Mouse (Mus musculus) midbrain, embryonic 11.5 days (tissue): ENCODE data around the gene Sept14. TPM values are rescaled to one million over a fixed set of nuclear protein-coding genes. Genes with fewer than 3 reads are reported as not detected.

Experiments used
- ATAC-seq: fragments of 200-750 bp; cut with Nextera tagmentation; 2 replicates; pipeline ENCODE4 v1.8.0; 2017; ENCODE audit warnings: moderate TSS enrichment, moderate library complexity; ENCODE audit not compliant: low FRiP score
- DNase-seq: peaks from one replicate; pipeline ENCODE4 v3.0.0; 2015; ENCODE audit warnings: low spot score; ENCODE audit errors: missing footprints
- H3K27ac ChIP-seq: fragments of 300-500 bp; sonication (generic); 2 replicates; pipeline ENCODE4 v1.5.1; 2014; ENCODE audit warnings: low read depth, low read length
- H3K27me3 ChIP-seq: fragments of 300-500 bp; sonication (generic); 2 replicates; pipeline ENCODE4 v1.6.1; 2014; ENCODE audit warnings: mild to moderate bottlenecking, low read length, moderate library complexity, mixed read lengths; ENCODE audit not compliant: control insufficient read depth, insufficient read depth
- H3K36me3 ChIP-seq: fragments of 300-500 bp; sonication (generic); 2 replicates; pipeline ENCODE4 v1.6.1; 2014; ENCODE audit warnings: mild to moderate bottlenecking, low read length, moderate library complexity, mixed read lengths; ENCODE audit not compliant: control insufficient read depth, insufficient read depth
- H3K4me1 ChIP-seq: fragments of 300-500 bp; sonication (generic); 2 replicates; pipeline ENCODE4 v1.6.1; 2014; ENCODE audit warnings: low read length; ENCODE audit not compliant: control insufficient read depth, insufficient read depth
- H3K4me2 ChIP-seq: fragments of 300-500 bp; sonication (generic); 2 replicates; pipeline ENCODE4 v1.6.1; 2014; ENCODE audit warnings: mild to moderate bottlenecking, moderate library complexity
- H3K4me3 ChIP-seq: fragments of 300-500 bp; sonication (generic); 2 replicates; pipeline ENCODE4 v1.5.1; 2014; ENCODE audit warnings: low read depth, low read length
- H3K9ac ChIP-seq: fragments of 300-500 bp; sonication (generic); 2 replicates; pipeline ENCODE4 v1.6.1; 2014; ENCODE audit warnings: low read length
- H3K9me3 ChIP-seq: fragments of 300-500 bp; sonication (generic); 2 replicates; pipeline ENCODE4 v1.6.1; 2016; ENCODE audit warnings: low read length; ENCODE audit not compliant: control insufficient read depth
- WGBS: fragments of 180-500 bp; shearing (Covaris S2); extraction: QIAGEN DNeasy Blood & Tissue Kit; methylation state at CpG from one replicate; pipeline ENCODE4 v1.1.7; 2014; 5-methylcytosine and 5-hydroxymethylcytosine counted together
- polyA plus RNA-seq: library from polyadenylated mRNA; unstranded; fragments of >200 nt; fragmentation: Nextera tagmentation; extraction: Ambion mirVana; gene quantifications from 2 replicates; pipeline ENCODE4 v1.2.1, GENCODE M21; 2014

The Sept14 gene
- polyA plus RNA-seq, 1 experiment from 2014 or later: not detected

- Histone ChIP-seq H3K4me1 (no peaks in the 10 kb centered on the region), H3K27me3 (no peaks in the 10 kb centered on the region), H3K27ac (no peak overlapping the region), H3K9me3 (no peaks in the 10 kb centered on the region), H3K4me3 (no peak overlapping the region), H3K4me2 (no peak overlapping the region), H3K9ac (no peak overlapping the region), H3K36me3 (peaks cover 23% of the 10 kb centered on the region)
- no peak for ATAC-seq
- no peak for DNase-seq
- WGBS: 93% methylated on average over 15 of the region's 15 CpGs
Measured at GRCm38 (mm10) chr5:129657931-129658330, 50.4 kb downstream of the Sept14 start.

DNA sequence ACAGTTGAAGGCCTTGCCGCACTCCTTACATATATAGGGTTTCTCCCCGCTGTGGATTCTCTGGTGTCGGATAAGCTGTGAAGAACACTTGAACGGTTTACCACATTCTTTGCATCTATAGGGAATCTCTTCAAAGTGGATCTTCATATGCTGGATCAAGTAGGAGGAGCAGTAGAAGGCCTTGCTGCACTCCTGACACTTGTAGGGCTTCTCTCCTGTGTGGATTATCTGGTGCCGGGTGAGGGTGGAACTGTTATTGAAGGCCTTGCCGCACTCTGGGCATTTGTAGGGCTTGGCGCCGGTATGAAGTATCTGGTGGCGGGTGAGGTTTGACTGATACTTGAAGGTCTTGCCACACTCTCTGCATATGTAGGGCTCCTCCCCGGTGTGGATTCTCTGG, 51.3 kb downstream of the Sept14 start:
- H3K4me1 ChIP-seq: no peaks in the 10 kb centered on the region
- 98% methylated on average over 10 of the region's 10 CpGs for WGBS
- no peak overlapping the region for H3K4me3 ChIP-seq
- DNase-seq (no peak), ATAC-seq (no peak)
- no peak overlapping the region for H3K27ac ChIP-seq
- H3K4me2 ChIP-seq: no peak overlapping the region
- H3K9me3 ChIP-seq: no peaks in the 10 kb centered on the region
- no peak overlapping the region for H3K9ac ChIP-seq
- H3K36me3 ChIP-seq: peaks cover 23% of the 10 kb centered on the region
- no peaks in the 10 kb centered on the region for H3K27me3 ChIP-seq

DNA sequence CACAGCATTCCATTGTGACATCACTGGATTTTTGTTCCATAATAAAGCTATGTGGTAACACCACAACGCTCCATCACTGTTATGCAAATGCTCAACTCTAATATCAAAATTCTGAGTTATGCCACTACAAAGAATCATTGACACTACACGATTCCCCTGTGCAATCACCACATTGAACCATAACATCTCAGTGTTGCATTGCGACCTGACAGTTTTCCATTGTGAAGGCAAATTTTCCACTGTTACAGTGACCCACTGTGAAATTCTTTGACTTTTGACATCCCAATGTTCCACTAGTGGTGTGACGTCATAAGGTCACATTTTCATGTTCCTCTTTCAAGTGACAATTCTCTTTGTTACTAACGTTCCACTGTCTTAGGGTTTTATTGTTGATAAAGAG, 57.5 kb downstream of the Sept14 start:
- Histone ChIP-seq H3K9me3 (no peaks in the 10 kb centered on the region), H3K27me3 (no peaks in the 10 kb centered on the region), H3K27ac (no peak overlapping the region), H3K4me2 (no peak overlapping the region), H3K4me3 (no peak overlapping the region), H3K36me3 (no peaks in the 10 kb centered on the region), H3K4me1 (no peaks in the 10 kb centered on the region), H3K9ac (no peak overlapping the region)
- no peak for ATAC-seq
- no peak for DNase-seq
- WGBS: 94% methylated on average over 5 of the region's 5 CpGs

Other genes with a start within 250 kb of the Sept14 start
- gene Sfswap, start 207.3 kb downstream of the Sept14 start, polyA plus RNA-seq: 41.9 and 43.1 TPM in 2 replicates
- 3.6 and 4.6 TPM in 2 replicates for gene Mmp17, start 124.3 kb downstream of the Sept14 start, polyA plus RNA-seq
- gene Zfp11, start 38.4 kb downstream of the Sept14 start, polyA plus RNA-seq: 6.1 and 8.2 TPM in 2 replicates
- 180 and 189 TPM in 2 replicates for gene Mrps17, start 7.0 kb upstream of the Sept14 start, polyA plus RNA-seq
- 83.6 and 89.0 TPM in 2 replicates for gene Nipsnap2, start 16.6 kb upstream of the Sept14 start, polyA plus RNA-seq
- 42.2 and 42.3 TPM in 2 replicates for gene Psph, start 78.9 kb upstream of the Sept14 start, polyA plus RNA-seq
- gene Sumf2, start 138.5 kb upstream of the Sept14 start, polyA plus RNA-seq: 48.2 and 53.4 TPM in 2 replicates
- 880 and 964 TPM in 2 replicates for gene Chchd2, start 179.0 kb upstream of the Sept14 start, polyA plus RNA-seq
- gene Zbed5, start 187.2 kb upstream of the Sept14 start, polyA plus RNA-seq: 7.1 and 9.3 TPM in 2 replicates
- gene Phkg1, start 190.0 kb upstream of the Sept14 start, polyA plus RNA-seq: 0.18 and 0.22 TPM in 2 replicates
- gene Nupr1l, start 200.0 kb upstream of the Sept14 start, polyA plus RNA-seq: 3.7 and 5.4 TPM in 2 replicates
- gene Vkorc1l1, start 233.5 kb upstream of the Sept14 start, polyA plus RNA-seq: 36.0 and 36.8 TPM in 2 replicates